Mouse (Mus musculus) megakaryocyte progenitor cell, adult 5-6 weeks (primary cell): ENCODE results near the gene Cap1. TPM values are rescaled to one million over a fixed set of nuclear protein-coding genes. Genes with fewer than 3 reads are reported as not detected.
"Not testable (repeated sequence)": the region's sequence is repeated elsewhere in the genome, so short reads cannot be mapped to it uniquely, and the experiment has no call there.

Experiments used
- ATAC-seq: replicated peaks from 2 replicates; pipeline ENCODE4 v1.8.0; 2016; ENCODE audit warnings: mild to moderate bottlenecking, moderate TSS enrichment, inconsistent platforms; ENCODE audit not compliant: poor library complexity
- total RNA-seq, 2 experiments: library from RNA; stranded (forward) in 1 of 2; stranded (reverse) in 1 of 2; fragments of 157-497, 149-512 nt in 1 of 2; fragments of 200-1000 nt in 1 of 2; gene quantifications; 2 replicates each; pipeline versions ENCODE4 v1.2.3 to v1.2.4; 2015 to 2017

Gene Cap1
- total RNA-seq, 2 experiments from 2014 or later, result 125 to 175 TPM

- ATAC-seq, result peak; percentile 98
Measured at GRCm38 (mm10) chr4:122848150-122848621, 37.7 kb downstream of the Cap1 start.

- peak; percentile 72 for ATAC-seq
Measured at GRCm38 (mm10) chr4:122838416-122838815, 47.4 kb downstream of the Cap1 start.

- no peak for ATAC-seq
Measured at GRCm38 (mm10) chr4:122837994-122838393, 47.9 kb downstream of the Cap1 start.

GRCm38 (mm10) chr4:122837180-122837730 lies 48.6 kb downstream of the Cap1 start:
- no peak for ATAC-seq

- peak; percentile 3 for ATAC-seq
Measured at GRCm38 (mm10) chr4:122836403-122836775, 49.5 kb downstream of the Cap1 start.

- peak; percentile 92 for ATAC-seq
Measured at GRCm38 (mm10) chr4:122835530-122836402, 50.1 kb downstream of the Cap1 start, which contains the start of gene Ppt1. Gene Ppt1, plus strand, starts transcription at chr4:122836242.

GRCm38 (mm10) chr4:122831888-122832287 lies 54.0 kb downstream of the Cap1 start:
- ATAC-seq, result no peak

- no peak for ATAC-seq
Measured at GRCm38 (mm10) chr4:122829339-122829738, 56.5 kb downstream of the Cap1 start.

- peak; percentile 90 for ATAC-seq
Measured at GRCm38 (mm10) chr4:122827651-122828050, 58.2 kb downstream of the Cap1 start.

GRCm38 (mm10) chr4:122820941-122821340 lies 64.9 kb downstream of the Cap1 start:
- not testable (repeated sequence) for ATAC-seq

GRCm38 (mm10) chr4:122816202-122816601 lies 69.7 kb downstream of the Cap1 start:
- ATAC-seq, result no peak

- ATAC-seq, result no peak
Measured at GRCm38 (mm10) chr4:122811824-122812223, 74.0 kb downstream of the Cap1 start.

- ATAC-seq, result peak; percentile 51
Measured at GRCm38 (mm10) chr4:122811180-122811579, 74.7 kb downstream of the Cap1 start.

Other genes with a start within 250 kb of the Cap1 start
- not detected in 2 replicates for gene 9530002B09Rik, start 196.8 kb downstream of the Cap1 start, total RNA-seq (2015)
- not detected in 2 replicates for gene 9530002B09Rik, start 196.8 kb downstream of the Cap1 start, total RNA-seq (2017)
- gene Ppt1, start 49.8 kb downstream of the Cap1 start, total RNA-seq (2015), result 120 and 123 TPM in 2 replicates
- 71.5 and 79.3 TPM in 2 replicates for gene Ppt1, start 49.8 kb downstream of the Cap1 start, total RNA-seq (2017)
- 0.10 and 0.22 TPM in 2 replicates for gene Mfsd2a, start 75.1 kb upstream of the Cap1 start, total RNA-seq (2015)
- gene Mfsd2a, start 75.1 kb upstream of the Cap1 start, total RNA-seq (2017), result 0.20 TPM in 1 of 2 replicates, not detected in the other
- gene Mycl, start 109.6 kb upstream of the Cap1 start, total RNA-seq (2015), result 0.12 and 0.54 TPM in 2 replicates
- 0.54 and 2.0 TPM in 2 replicates for gene Mycl, start 109.6 kb upstream of the Cap1 start, total RNA-seq (2017)
- gene Trit1, start 130.5 kb upstream of the Cap1 start, total RNA-seq (2015), result 11.3 and 14.5 TPM in 2 replicates
- gene Trit1, start 130.5 kb upstream of the Cap1 start, total RNA-seq (2017), result 19.3 and 26.1 TPM in 2 replicates
- gene Bmp8b, start 219.1 kb upstream of the Cap1 start, total RNA-seq (2015), result not detected in 2 replicates
- not detected in 2 replicates for gene Bmp8b, start 219.1 kb upstream of the Cap1 start, total RNA-seq (2017)
- not detected in 2 replicates for gene Oxct2b, start 230.2 kb upstream of the Cap1 start, total RNA-seq (2015)
- not detected in 2 replicates for gene Oxct2b, start 230.2 kb upstream of the Cap1 start, total RNA-seq (2017)